Mouse (Mus musculus) naive thymus-derived CD4-positive, alpha-beta T cell, adult 2 months (primary cell): ENCODE measurements around the gene Htr1f.
"Not testable (repeated sequence)": the region's sequence is repeated elsewhere in the genome, so short reads cannot be mapped to it uniquely, and the experiment has no call there.

ENCODE experiments used
- DNase-seq: peaks from one replicate; pipeline ENCODE4 v3.0.0-alpha.2; 2011; ENCODE audit warnings: low read depth

Htr1f gene

GRCm38 (mm10) chr16:65105184-65105931, at the start of gene Htr1f:
Htr1f (minus strand) TSS chr16:65105854.
- DNase-seq, result no peak

GRCm38 (mm10) chr16:65139771-65140170, 34.1 kb upstream of the Htr1f start:
- no peak for DNase-seq

- no peak for DNase-seq
Observed at GRCm38 (mm10) chr16:65129391-65129790, 23.7 kb upstream of the Htr1f start.

GRCm38 (mm10) chr16:65127846-65128245, 22.2 kb upstream of the Htr1f start:
- peak; percentile 1 for DNase-seq

- DNase-seq, result no peak
Observed at GRCm38 (mm10) chr16:65112221-65112620, 6.6 kb upstream of the Htr1f start.

GRCm38 (mm10) chr16:65093552-65093951, 12.1 kb downstream of the Htr1f start:
- DNase-seq, result no peak

GRCm38 (mm10) chr16:65083475-65083874, 22.2 kb downstream of the Htr1f start:
- DNase-seq, result no peak

- no peak for DNase-seq
Observed at GRCm38 (mm10) chr16:65069867-65070266, 35.8 kb downstream of the Htr1f start.

- DNase-seq, result no peak
Observed at GRCm38 (mm10) chr16:65066264-65066663, 39.4 kb downstream of the Htr1f start.

GRCm38 (mm10) chr16:65037660-65038425, 67.8 kb downstream of the Htr1f start:
- not testable (repeated sequence) for DNase-seq

GRCm38 (mm10) chr16:65029675-65030074, 76.0 kb downstream of the Htr1f start:
- DNase-seq, result no peak

- no peak for DNase-seq
Observed at GRCm38 (mm10) chr16:65022364-65022763, 83.3 kb downstream of the Htr1f start.

- no peak for DNase-seq
Observed at GRCm38 (mm10) chr16:65018710-65019109, 86.9 kb downstream of the Htr1f start.

- DNase-seq, result no peak
Observed at GRCm38 (mm10) chr16:65018134-65018533, 87.5 kb downstream of the Htr1f start.

- DNase-seq, result no peak
Observed at GRCm38 (mm10) chr16:65017566-65017965, 88.1 kb downstream of the Htr1f start.

GRCm38 (mm10) chr16:65015241-65015640, 90.4 kb downstream of the Htr1f start:
- no peak for DNase-seq

- DNase-seq, result no peak
Observed at GRCm38 (mm10) chr16:65001993-65002821, 103.4 kb downstream of the Htr1f start.

- no peak for DNase-seq
Observed at GRCm38 (mm10) chr16:64989279-64989800, 116.3 kb downstream of the Htr1f start.

GRCm38 (mm10) chr16:64987564-64987963, 118.1 kb downstream of the Htr1f start:
- no peak for DNase-seq

- DNase-seq, result peak; percentile 12
Observed at GRCm38 (mm10) chr16:64987049-64987448, 118.6 kb downstream of the Htr1f start.

GRCm38 (mm10) chr16:64974636-64975035, 131.0 kb downstream of the Htr1f start:
- DNase-seq, result no peak
